Mouse (Mus musculus) thymus, adult 2 months (tissue): ENCODE results near the gene Bglap3.

Experiments used
- CTCF ChIP-seq: fragments of 200-500 bp; IDR thresholded peaks from 2 replicates; pipeline ENCODE4 v1.5.1; 2012; ENCODE audit warnings: mild to moderate bottlenecking, control low read depth, low read length, moderate library complexity, borderline replicate concordance; ENCODE audit not compliant: control insufficient read depth, poor library complexity, insufficient read depth; ENCODE audit errors: extremely low read depth
- POLR2A ChIP-seq: fragments of 200-500 bp; IDR thresholded peaks from 2 replicates; pipeline ENCODE4 v1.6.1; 2012; ENCODE audit warnings: mild to moderate bottlenecking, low read length, control low read depth, moderate library complexity; ENCODE audit not compliant: control insufficient read depth, poor library complexity, insufficient read depth; ENCODE audit errors: extremely low read depth

GRCm38 (mm10) chr3:88334029-88334658 lies 38.4 kb downstream of the Bglap3 start:
- no peak for TF ChIP-seq POLR2A
- no peak for TF ChIP-seq CTCF
